Mouse (Mus musculus) cortical plate, adult 2 months (tissue): ENCODE measurements around the gene Zfyve16.

Experiments
- CTCF ChIP-seq: fragments of 200-500 bp; IDR thresholded peaks from 2 replicates; pipeline ENCODE4 v1.5.1; 2011; ENCODE audit warnings: mild to moderate bottlenecking, control low read depth, low read length; ENCODE audit not compliant: insufficient read depth; ENCODE audit errors: extremely low read depth
- POLR2A ChIP-seq: fragments of 200-500 bp; IDR thresholded peaks from 2 replicates; pipeline ENCODE4 v1.6.1; 2011; ENCODE audit warnings: mild to moderate bottlenecking, low read length, control low read depth; ENCODE audit not compliant: insufficient read depth; ENCODE audit errors: extremely low read depth

GRCm38 (mm10) chr13:92533801-92534200 is 3.1 kb upstream of the Zfyve16 start:
- TF ChIP-seq CTCF (no peak), POLR2A (no peak)
